In the genomic region with DNA sequence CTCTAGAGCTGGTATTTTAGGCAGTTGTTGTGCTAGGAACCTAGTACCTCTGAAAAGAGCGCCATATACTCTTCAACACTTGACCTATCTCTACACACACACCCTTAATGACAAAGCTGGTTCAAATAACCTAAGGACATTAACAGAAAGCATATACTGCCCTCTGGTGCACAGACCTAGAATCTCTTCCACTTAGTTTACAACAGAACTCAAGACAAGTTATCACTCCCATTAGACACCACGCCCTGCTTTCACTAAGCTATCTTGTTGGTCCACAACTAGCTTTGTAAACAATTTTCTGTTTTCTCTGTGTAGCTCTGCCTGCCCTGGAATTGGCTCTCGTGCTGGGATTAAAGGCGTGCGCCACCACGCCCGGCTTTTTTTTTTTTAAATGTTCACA, we compare ENCODE assay signal across 8 mouse cellular contexts. TPM values are rescaled to one million over a fixed set of nuclear protein-coding genes. Genes with fewer than 3 reads are reported as not detected.
A peak's percentile ranks its signal among the peaks of the same experiment; 100 is the strongest.
DNase-seq lines count a peak whose midpoint lies in the region; ATAC-seq and TF ChIP-seq lines count a peak whose summit lies in the region.

No protein-coding gene starts in this region.

- peak; percentile 28; the same call in 1 of the 2 replicates for TF ChIP-seq CTCF in lung, adult 2 months (IDR thresholded peaks at IDR 0.05; ENCODE audit: insufficient read depth, low read length)

- H3K27me3 ChIP-seq in limb, embryonic 14.5 days (ENCODE audit: control insufficient read depth, insufficient read depth, low read length), result no peaks in the 10 kb centered on the region
- no peaks in the 10 kb centered on the region for H3K27me3 ChIP-seq in limb, embryonic 10.5 days (ENCODE audit: low read depth, poor library complexity, severe bottlenecking)

- no peak overlapping the region for H3K4me2 ChIP-seq in limb, embryonic 14.5 days (replicated peaks; ENCODE audit: low read depth, low read length, severe bottlenecking)

- no peak overlapping the region for H3K9ac ChIP-seq in limb, embryonic 14.5 days (ENCODE audit: low read depth, low read length, severe bottlenecking)

- H3K4me1 ChIP-seq in limb, embryonic 14.5 days (ENCODE audit: control insufficient read depth, insufficient read depth, low read length), result peaks cover 16% of the 10 kb centered on the region
- H3K4me1 ChIP-seq in limb, embryonic 10.5 days, result peaks cover 24% of the 10 kb centered on the region
- H3K4me1 ChIP-seq in lung, adult 2 months (ENCODE audit: control insufficient read depth, insufficient read depth, low read length), result no peaks in the 10 kb centered on the region

- no peak overlapping the region for H3K27ac ChIP-seq in limb, embryonic 14.5 days (replicated peaks; ENCODE audit: low read depth, low read length)
- no peak overlapping the region for H3K27ac ChIP-seq in limb, embryonic 10.5 days

- H3K9me3 ChIP-seq in limb, embryonic 14.5 days (ENCODE audit: control insufficient read depth, low read length), result no peaks in the 10 kb centered on the region
- H3K9me3 ChIP-seq in limb, embryonic 10.5 days (replicated peaks), result no peaks in the 10 kb centered on the region

- H3K4me3 ChIP-seq in limb, embryonic 14.5 days (replicated peaks; ENCODE audit: low read length), result no peak overlapping the region
- no peak overlapping the region for H3K4me3 ChIP-seq in limb, embryonic 10.5 days
- no peak overlapping the region for H3K4me3 ChIP-seq in lung, adult 2 months (replicated peaks; ENCODE audit: extremely low read depth, low read depth, low read length)

- DNase-seq in cerebellum, adult 9-10 months, result peak; percentile 62
- DNase-seq in cerebellum, postnatal 4 days (ENCODE audit: low spot score in 2 of 2), result no peak
- DNase-seq in limb, embryonic 14.5 days (ENCODE audit: low spot score), result peak; percentile 56
- DNase-seq in limb, embryonic 10.5 days (ENCODE audit: low spot score), result no peak
- DNase-seq in embryo, embryonic 9.5 days (ENCODE audit: extremely low spot score), result peak; percentile 42
- DNase-seq in lung, adult 2 months, result no peak
- DNase-seq in thymus, postnatal 25 days, result peak; percentile 30
- no peak for DNase-seq in gastrocnemius, postnatal 4 days (ENCODE audit: low spot score in 2 of 2)

- TF ChIP-seq POLR2A in limb, embryonic 14.5 days (IDR thresholded peaks at IDR 0.05; ENCODE audit: borderline replicate concordance, extremely low read depth, insufficient read depth, insufficient read length), result no peak
- TF ChIP-seq POLR2A in lung, adult 2 months (IDR thresholded peaks at IDR 0.05; ENCODE audit: borderline replicate concordance, extremely low read depth, low read depth, low read length), result no peak

- no peak for ATAC-seq in limb, embryonic 14.5 days (ENCODE audit: low FRiP score, low read depth)

- 95% methylated on average over 7 of the region's 7 CpGs for WGBS in limb, embryonic 14.5 days
- 96% methylated on average over 7 of the region's 7 CpGs for WGBS in limb, embryonic 10.5 days
- WGBS in lung, adult 2 months, result 76% methylated on average over 7 of the region's 7 CpGs

- peaks cover 52% of the 10 kb centered on the region for H3K36me3 ChIP-seq in limb, embryonic 14.5 days (ENCODE audit: control insufficient read depth, insufficient read depth, low read length)
- H3K36me3 ChIP-seq in limb, embryonic 10.5 days, result peaks cover 77% of the 10 kb centered on the region

RNA-seq across cellular contexts. Expression of gene Ube2s, which starts 5.7 kb away (rescaled TPM):
- polyA plus RNA-seq in limb, embryonic 14.5 days (2012; rRNA removed), result 515 and 618 TPM in 2 replicates
- polyA plus RNA-seq in limb, embryonic 14.5 days (2014; fragmentation: Nextera tagmentation; extraction: Ambion mirVana), result 366 and 368 TPM in 2 replicates
- 500 and 550 TPM in 2 replicates for polyA plus RNA-seq in limb, embryonic 10.5 days (2016; fragmentation: Nextera tagmentation; extraction: Ambion mirVana)
- 135 and 210 TPM in 2 replicates for polyA plus RNA-seq in lung, adult 2 months (2012; rRNA removed)
- 100 to 1,000 TPM; 122 to 140 TPM for total RNA-seq in gastrocnemius, postnatal 4 days (2021)

RNA-seq across cellular contexts. Expression of gene Rpl28, which starts 14.0 kb away (rescaled TPM):
- polyA plus RNA-seq in limb, embryonic 14.5 days (2012; rRNA removed), result 486 and 665 TPM in 2 replicates
- 253 and 275 TPM in 2 replicates for polyA plus RNA-seq in limb, embryonic 14.5 days (2014; fragmentation: Nextera tagmentation; extraction: Ambion mirVana)
- polyA plus RNA-seq in limb, embryonic 10.5 days (2016; fragmentation: Nextera tagmentation; extraction: Ambion mirVana), result 396 and 427 TPM in 2 replicates
- polyA plus RNA-seq in lung, adult 2 months (2012; rRNA removed), result 171 and 204 TPM in 2 replicates
- 1,000 to 10,000 TPM; 1,080 to 1,143 TPM for total RNA-seq in gastrocnemius, postnatal 4 days (2021)

RNA-seq across cellular contexts. Expression of gene Tmem238, which starts 17.3 kb away (rescaled TPM):
- polyA plus RNA-seq in limb, embryonic 14.5 days (2012; rRNA removed), result 10.1 and 15.2 TPM in 2 replicates
- 8.1 and 9.6 TPM in 2 replicates for polyA plus RNA-seq in limb, embryonic 14.5 days (2014; fragmentation: Nextera tagmentation; extraction: Ambion mirVana)
- 4.8 and 5.8 TPM in 2 replicates for polyA plus RNA-seq in limb, embryonic 10.5 days (2016; fragmentation: Nextera tagmentation; extraction: Ambion mirVana)
- 59.4 and 97.7 TPM in 2 replicates for polyA plus RNA-seq in lung, adult 2 months (2012; rRNA removed)
- total RNA-seq in gastrocnemius, postnatal 4 days (2021), result 1 to 10 TPM; 3.7 to 5.2 TPM

RNA-seq across cellular contexts. Expression of gene Tmem190, which starts 24.0 kb away (rescaled TPM):
- polyA plus RNA-seq in limb, embryonic 14.5 days (2012; rRNA removed), result not detected in 2 replicates
- not detected in 2 replicates for polyA plus RNA-seq in limb, embryonic 14.5 days (2014; fragmentation: Nextera tagmentation; extraction: Ambion mirVana)
- polyA plus RNA-seq in limb, embryonic 10.5 days (2016; fragmentation: Nextera tagmentation; extraction: Ambion mirVana), result not detected in 2 replicates
- not detected in 2 replicates for polyA plus RNA-seq in lung, adult 2 months (2012; rRNA removed)
- not detected for total RNA-seq in gastrocnemius, postnatal 4 days (2021)

RNA-seq across cellular contexts. Expression of gene Il11, which starts 24.1 kb away (rescaled TPM):
- polyA plus RNA-seq in limb, embryonic 14.5 days (2012; rRNA removed), result 0.33 and 0.63 TPM in 2 replicates
- polyA plus RNA-seq in limb, embryonic 14.5 days (2014; fragmentation: Nextera tagmentation; extraction: Ambion mirVana), result 0.22 TPM in 1 of 2 replicates, not detected in the other
- polyA plus RNA-seq in limb, embryonic 10.5 days (2016; fragmentation: Nextera tagmentation; extraction: Ambion mirVana), result 0.09 TPM in 1 of 2 replicates, not detected in the other
- 0.65 and 0.68 TPM in 2 replicates for polyA plus RNA-seq in lung, adult 2 months (2012; rRNA removed)
- under 1 TPM; 0.18 to 0.29 TPM for total RNA-seq in gastrocnemius, postnatal 4 days (2021)

Comparison
In these comparisons a context has a peak if more than half of its experiments do, and no peak if none do; other contexts are left out.
1. DNase-seq: peak in cerebellum, adult 9-10 months (single experiment), limb, embryonic 14.5 days (single experiment), embryo, embryonic 9.5 days (single experiment) and thymus, postnatal 25 days (single experiment); none in cerebellum, postnatal 4 days (0 of 2), limb, embryonic 10.5 days (single experiment), lung, adult 2 months (single experiment) and gastrocnemius, postnatal 4 days (0 of 2).